Mouse (Mus musculus) bone marrow macrophage, adult 2 months (primary cell): ENCODE measurements around the gene Ccdc124.

Experiments
- CTCF ChIP-seq: IDR thresholded peaks from 2 replicates; pipeline ENCODE4 v1.5.1; 2012; ENCODE audit warnings: low read depth, mild to moderate bottlenecking, low read length, moderate library complexity
- POLR2A ChIP-seq: IDR thresholded peaks from 2 replicates; pipeline ENCODE4 v1.6.1; 2012; ENCODE audit warnings: mild to moderate bottlenecking, low read depth, low read length, borderline replicate concordance

- no peak for TF ChIP-seq POLR2A
- TF ChIP-seq CTCF: no peak
Measured at GRCm38 (mm10) chr8:70894385-70894720, 20.6 kb upstream of the Ccdc124 start.
